Comparison of ENCODE assay signal across 28 mouse cellular contexts in the genomic region with DNA sequence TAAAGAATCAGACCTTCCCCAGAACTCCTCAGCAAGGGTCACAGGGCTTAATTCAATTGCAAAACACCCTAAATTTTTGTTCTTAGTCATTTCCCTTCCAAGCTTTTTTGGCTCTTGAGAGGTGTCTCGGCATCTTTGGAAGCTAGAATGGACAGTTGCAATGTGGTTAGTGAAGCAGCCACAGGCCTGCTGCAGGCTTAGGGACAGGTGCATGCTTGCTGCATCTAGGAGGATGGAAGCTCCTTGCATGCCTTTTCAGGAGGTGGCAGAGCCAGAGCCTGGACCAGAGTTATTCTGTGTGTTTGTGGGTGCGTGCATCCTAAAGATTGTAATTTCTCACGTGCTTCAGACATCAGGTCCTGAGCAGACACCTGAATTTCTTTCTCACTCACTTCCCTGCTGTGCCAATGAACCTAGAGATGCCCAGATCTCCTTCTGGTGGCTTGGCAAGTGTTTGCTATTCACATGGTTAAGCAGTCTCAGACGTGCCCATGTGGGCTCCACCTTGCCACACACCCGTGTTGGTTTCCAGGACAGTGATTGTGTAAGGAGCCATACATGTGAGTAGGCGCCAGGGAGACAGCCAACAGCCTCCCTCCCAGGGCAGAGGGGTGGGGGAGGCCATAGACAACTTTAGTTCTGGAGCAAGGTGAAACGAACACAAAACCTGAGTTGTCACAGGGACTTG.
DNase-seq lines count a peak whose midpoint lies in the region; ATAC-seq and TF ChIP-seq lines count a peak whose summit lies in the region.
"Had no signal": no experiment of that assay in that cellular context is flagged by ENCODE, and none has a peak within 500 bp of the region (broad histone marks: within the 10 kb centered on the region; RNA-seq: fewer than 3 reads in every experiment).

No protein-coding gene starts in this region.

- no peak overlapping the region for H3K4me3 ChIP-seq in intestine, postnatal 0 days (ENCODE audit: low read depth, low read length)
- no peak overlapping the region for H3K4me3 ChIP-seq in forebrain, postnatal 0 days (ENCODE audit: low read depth, low read length)
- H3K4me3 ChIP-seq in gastrocnemius, adult 2 months: no peak overlapping the region
- H3K4me3 ChIP-seq: embryonic facial prominence, embryonic 12.5 days; forebrain, embryonic 10.5 days; forebrain, embryonic 15.5 days; hindbrain, embryonic 10.5 days; limb, embryonic 10.5 days; limb, embryonic 15.5 days; liver, embryonic 13.5 days; midbrain, embryonic 13.5 days; stomach, embryonic 15.5 days had no signal

- H3K4me1 ChIP-seq in intestine, postnatal 0 days (replicated peaks; ENCODE audit: control insufficient read depth, insufficient read depth, low read length): no peaks in the 10 kb centered on the region
- no peaks in the 10 kb centered on the region for H3K4me1 ChIP-seq in forebrain, postnatal 0 days (ENCODE audit: insufficient read depth)
- H3K4me1 ChIP-seq: embryonic facial prominence, embryonic 12.5 days; forebrain, embryonic 10.5 days; forebrain, embryonic 15.5 days; hindbrain, embryonic 10.5 days; limb, embryonic 10.5 days; limb, embryonic 15.5 days; liver, embryonic 13.5 days; midbrain, embryonic 13.5 days; stomach, embryonic 15.5 days had no signal

- no peak overlapping the region for H3K4me2 ChIP-seq in intestine, postnatal 0 days (replicated peaks; ENCODE audit: low read depth)
- no peak overlapping the region for H3K4me2 ChIP-seq in forebrain, postnatal 0 days (ENCODE audit: low read depth)
- H3K4me2 ChIP-seq: embryonic facial prominence, embryonic 12.5 days; forebrain, embryonic 15.5 days; limb, embryonic 15.5 days; liver, embryonic 13.5 days; midbrain, embryonic 13.5 days; stomach, embryonic 15.5 days had no signal

- intact Hi-C loops in gastrocnemius, adult 2 months (cut with DNase I): no loop called here

- H3K36me3 ChIP-seq in intestine, postnatal 0 days (ENCODE audit: control insufficient read depth, insufficient read depth): no peaks in the 10 kb centered on the region
- no peaks in the 10 kb centered on the region for H3K36me3 ChIP-seq in forebrain, postnatal 0 days (ENCODE audit: insufficient read depth)
- H3K36me3 ChIP-seq: embryonic facial prominence, embryonic 12.5 days; forebrain, embryonic 10.5 days; forebrain, embryonic 15.5 days; hindbrain, embryonic 10.5 days; limb, embryonic 10.5 days; limb, embryonic 15.5 days; liver, embryonic 13.5 days; midbrain, embryonic 13.5 days; stomach, embryonic 15.5 days had no signal

- peak; percentile 16 for DNase-seq in cerebellum, adult 11 months
- peak; percentile 28 to 40 for DNase-seq in cerebellum, adult 18-20 months
- DNase-seq in cerebellum, postnatal 10 days: peak; percentile 28 to 33
- peak; percentile 85 for DNase-seq in gonadal fat pad, adult 2 months (ENCODE audit: low read depth)
- DNase-seq in forebrain, postnatal 0 days: no peak
- no peak for DNase-seq in gastrocnemius, adult 2 months
- DNase-seq: adrenal gland, adult 8-10 months; B cell, adult 2 months; embryo, embryonic 11 days; heart, postnatal 14 days; kidney, adult 2 months; liver, embryonic 13.5 days; lung, adult 18-20 months; right cerebral cortex, postnatal 14 days; thymus, postnatal 14 days had no signal

- no peak for TF ChIP-seq CTCF in intestine, postnatal 0 days (IDR thresholded peaks at IDR 0.05; ENCODE audit: low read depth)
- TF ChIP-seq CTCF in forebrain, postnatal 0 days (IDR thresholded peaks at IDR 0.05; ENCODE audit: low read depth): no peak
- TF ChIP-seq CTCF in gastrocnemius, adult 2 months (IDR thresholded peaks at IDR 0.05): no peak

- no peaks in the 10 kb centered on the region for H3K9me3 ChIP-seq in intestine, postnatal 0 days (ENCODE audit: control insufficient read depth)
- no peaks in the 10 kb centered on the region for H3K9me3 ChIP-seq in forebrain, postnatal 0 days (ENCODE audit: low read length)
- H3K9me3 ChIP-seq: embryonic facial prominence, embryonic 12.5 days; forebrain, embryonic 10.5 days; forebrain, embryonic 15.5 days; hindbrain, embryonic 10.5 days; limb, embryonic 10.5 days; limb, embryonic 15.5 days; liver, embryonic 13.5 days; midbrain, embryonic 13.5 days; stomach, embryonic 15.5 days had no signal

- no peak for ATAC-seq in intestine, postnatal 0 days
- ATAC-seq in forebrain, postnatal 0 days: no peak
- ATAC-seq: activated CD4-positive, CD25-positive, alpha-beta regulatory T cell, adult 4 months; forebrain, embryonic 15.5 days; hindbrain, embryonic 16.5 days; lung, postnatal 0 days; midbrain, embryonic 13.5 days had no signal

- no peak overlapping the region for H3K27ac ChIP-seq in intestine, postnatal 0 days (ENCODE audit: low read depth, low read length)
- no peak overlapping the region for H3K27ac ChIP-seq in forebrain, postnatal 0 days (ENCODE audit: low read depth, low read length)
- H3K27ac ChIP-seq in gastrocnemius, adult 2 months: no peak overlapping the region
- H3K27ac ChIP-seq: embryonic facial prominence, embryonic 12.5 days; forebrain, embryonic 10.5 days; forebrain, embryonic 15.5 days; hindbrain, embryonic 10.5 days; limb, embryonic 10.5 days; limb, embryonic 15.5 days; liver, embryonic 13.5 days; macrophage; midbrain, embryonic 13.5 days; stomach, embryonic 15.5 days had no signal

- H3K27me3 ChIP-seq in intestine, postnatal 0 days (replicated peaks; ENCODE audit: control insufficient read depth, insufficient read depth, low read length): no peaks in the 10 kb centered on the region
- no peaks in the 10 kb centered on the region for H3K27me3 ChIP-seq in forebrain, postnatal 0 days (ENCODE audit: insufficient read depth, low read length)
- H3K27me3 ChIP-seq: embryonic facial prominence, embryonic 12.5 days; forebrain, embryonic 15.5 days; limb, embryonic 15.5 days; liver, embryonic 13.5 days; midbrain, embryonic 13.5 days; stomach, embryonic 15.5 days had no signal

- 86% methylated on average over 7 of the region's 7 CpGs for WGBS in intestine, postnatal 0 days
- 87% methylated on average over 7 of the region's 7 CpGs for WGBS in forebrain, postnatal 0 days

- H3K9ac ChIP-seq in intestine, postnatal 0 days (ENCODE audit: low read depth, low read length): no peak overlapping the region
- no peak overlapping the region for H3K9ac ChIP-seq in forebrain, postnatal 0 days
- H3K9ac ChIP-seq: embryonic facial prominence, embryonic 12.5 days; forebrain, embryonic 15.5 days; limb, embryonic 15.5 days; liver, embryonic 13.5 days; midbrain, embryonic 13.5 days; stomach, embryonic 15.5 days had no signal

Comparison
In these comparisons a context has a peak if more than half of its experiments do, and no peak if none do; other contexts are left out.
1. DNase-seq: peak in cerebellum, adult 11 months (single experiment), cerebellum, adult 18-20 months (2 of 2), cerebellum, postnatal 10 days (2 of 2) and gonadal fat pad, adult 2 months (single experiment); none in forebrain, postnatal 0 days (single experiment) and gastrocnemius, adult 2 months (single experiment).